Mouse (Mus musculus) testis, adult 2 months (tissue): ENCODE results near the gene Cgas.

Experiments
- CTCF ChIP-seq: fragments of 200-500 bp; IDR thresholded peaks from 2 replicates; pipeline ENCODE4 v1.5.1; 2012; ENCODE audit warnings: low read depth, mild to moderate bottlenecking, inconsistent platforms, low read length, moderate library complexity; ENCODE audit not compliant: control insufficient read depth, insufficient read depth, insufficient replicate concordance
- POLR2A ChIP-seq: fragments of 200-500 bp; IDR thresholded peaks from 2 replicates; pipeline ENCODE4 v1.6.1; 2012; ENCODE audit warnings: low read depth, mild to moderate bottlenecking, inconsistent platforms, low read length, moderate library complexity; ENCODE audit not compliant: control insufficient read depth

- no peak for TF ChIP-seq CTCF
- no peak for TF ChIP-seq POLR2A
Observed at GRCm38 (mm10) chr9:78475873-78476272, 32.8 kb upstream of the Cgas start.
